Mouse (Mus musculus): Measurements from ENCODE around the gene Creg1. TPM values are rescaled to one million over a fixed set of nuclear protein-coding genes. Genes with fewer than 3 reads are reported as not detected.

Gene Creg1
- not detected in 2 replicates for polyA plus RNA-seq (2012; ENCODE audit: insufficient read depth, insufficient read length, low replicate concordance, missing spikeins)

- peak within 1 kb of the TSS; percentile 69 for H3K4me3 ChIP-seq (ENCODE audit: insufficient read depth, low read depth, low read length)
- H3K4me1 ChIP-seq (ENCODE audit: control insufficient read depth, insufficient read depth, low read length), result peaks cover 6% of the 10 kb centered on the region; the same call in 1 of the 2 replicates
- peak within 1 kb of the TSS; percentile 1; the same call in 1 of the 2 replicates for H3K27ac ChIP-seq (ENCODE audit: insufficient read depth, low read depth, low read length)
- TF ChIP-seq CTCF (IDR thresholded peaks at IDR 0.05; ENCODE audit: insufficient read depth, low read depth, low read length) (no peak), POLR2A (IDR thresholded peaks at IDR 0.05; ENCODE audit: insufficient read depth, low read depth, low read length) (peak; percentile 94)
- WGBS, result under 1% methylated on average over 57 of the region's 57 CpGs
These were observed at the start of gene Creg1 for GRCm38 (mm10) chr1:165763635-165764372. Creg1 (plus strand) TSS chr1:165763746.

GRCm38 (mm10) chr1:165713798-165714197, 49.7 kb upstream of the Creg1 start:
- Histone ChIP-seq H3K4me1 (ENCODE audit: control insufficient read depth, insufficient read depth, low read length) (peaks cover 5% of the 10 kb centered on the region; the same call in 1 of the 2 replicates), H3K27ac (ENCODE audit: insufficient read depth, low read depth, low read length) (no peak overlapping the region), H3K4me3 (ENCODE audit: insufficient read depth, low read depth, low read length) (no peak overlapping the region)
- no peak for TF ChIP-seq CTCF (IDR thresholded peaks at IDR 0.05; ENCODE audit: insufficient read depth, low read depth, low read length)
- no peak for TF ChIP-seq POLR2A (IDR thresholded peaks at IDR 0.05; ENCODE audit: insufficient read depth, low read depth, low read length)
- 88% methylated on average over 5 of the region's 5 CpGs for WGBS

- no peaks in the 10 kb centered on the region; the same call in 1 of the 2 replicates for H3K4me1 ChIP-seq (ENCODE audit: control insufficient read depth, insufficient read depth, low read length)
- WGBS, result 91% methylated on average over 4 of the region's 4 CpGs
- no peak overlapping the region for H3K27ac ChIP-seq (ENCODE audit: insufficient read depth, low read depth, low read length)
- TF ChIP-seq POLR2A (IDR thresholded peaks at IDR 0.05; ENCODE audit: insufficient read depth, low read depth, low read length) (no peak), CTCF (IDR thresholded peaks at IDR 0.05; ENCODE audit: insufficient read depth, low read depth, low read length) (no peak)
- no peak overlapping the region for H3K4me3 ChIP-seq (ENCODE audit: insufficient read depth, low read depth, low read length)
These were observed 47.1 kb upstream of the Creg1 start for GRCm38 (mm10) chr1:165716426-165716825.

GRCm38 (mm10) chr1:165717711-165718542, 45.6 kb upstream of the Creg1 start:
- peak overlapping the region; percentile 33 for H3K27ac ChIP-seq (ENCODE audit: insufficient read depth, low read depth, low read length)
- 54% methylated on average over 11 of the region's 11 CpGs for whole genome bisulfite sequencing

GRCm38 (mm10) chr1:165718543-165719105, 44.9 kb upstream of the Creg1 start:
- TF ChIP-seq CTCF (IDR thresholded peaks at IDR 0.05; ENCODE audit: insufficient read depth, low read depth, low read length) (no peak), POLR2A (IDR thresholded peaks at IDR 0.05; ENCODE audit: insufficient read depth, low read depth, low read length) (no peak)
- WGBS, result 73% methylated on average over 15 of the region's 15 CpGs
- Histone ChIP-seq H3K4me1 (ENCODE audit: control insufficient read depth, insufficient read depth, low read length) (no peaks in the 10 kb centered on the region; the same call in 1 of the 2 replicates), H3K4me3 (ENCODE audit: insufficient read depth, low read depth, low read length) (no peak overlapping the region), H3K27ac (ENCODE audit: insufficient read depth, low read depth, low read length) (peak overlapping the region; percentile 33)

More at GRCm38 (mm10) chr1:165717711-165718542, 45.6 kb upstream of the Creg1 start:
- TF ChIP-seq CTCF (IDR thresholded peaks at IDR 0.05; ENCODE audit: insufficient read depth, low read depth, low read length), result no peak
- TF ChIP-seq POLR2A (IDR thresholded peaks at IDR 0.05; ENCODE audit: insufficient read depth, low read depth, low read length), result no peak
- Histone ChIP-seq H3K4me1 (ENCODE audit: control insufficient read depth, insufficient read depth, low read length) (no peaks in the 10 kb centered on the region; the same call in 1 of the 2 replicates), H3K4me3 (ENCODE audit: insufficient read depth, low read depth, low read length) (no peak overlapping the region)

- H3K4me1 ChIP-seq (ENCODE audit: control insufficient read depth, insufficient read depth, low read length), result no peaks in the 10 kb centered on the region; the same call in 1 of the 2 replicates
- 94% methylated on average over 9 of the region's 9 CpGs for WGBS
- no peak overlapping the region for H3K27ac ChIP-seq (ENCODE audit: insufficient read depth, low read depth, low read length)
- TF ChIP-seq CTCF (IDR thresholded peaks at IDR 0.05; ENCODE audit: insufficient read depth, low read depth, low read length), result no peak
- TF ChIP-seq POLR2A (IDR thresholded peaks at IDR 0.05; ENCODE audit: insufficient read depth, low read depth, low read length), result no peak
- H3K4me3 ChIP-seq (ENCODE audit: insufficient read depth, low read depth, low read length), result no peak overlapping the region
These were observed 40.9 kb upstream of the Creg1 start for GRCm38 (mm10) chr1:165722531-165723123.

GRCm38 (mm10) chr1:165724219-165725033, 39.1 kb upstream of the Creg1 start:
- 68% methylated on average over 11 of the region's 11 CpGs for WGBS
- no peaks in the 10 kb centered on the region for H3K4me1 ChIP-seq (ENCODE audit: control insufficient read depth, insufficient read depth, low read length)
- no peak overlapping the region for H3K4me3 ChIP-seq (ENCODE audit: insufficient read depth, low read depth, low read length)
- no peak overlapping the region for H3K27ac ChIP-seq (ENCODE audit: insufficient read depth, low read depth, low read length)
- TF ChIP-seq POLR2A (IDR thresholded peaks at IDR 0.05; ENCODE audit: insufficient read depth, low read depth, low read length) (no peak), CTCF (IDR thresholded peaks at IDR 0.05; ENCODE audit: insufficient read depth, low read depth, low read length) (no peak)
